Mouse (Mus musculus): ENCODE data around the gene Mxi1.
"Not testable (repeated sequence)": the region's sequence is repeated elsewhere in the genome, so short reads cannot be mapped to it uniquely, and the experiment has no call there.

Mxi1 gene

DNA sequence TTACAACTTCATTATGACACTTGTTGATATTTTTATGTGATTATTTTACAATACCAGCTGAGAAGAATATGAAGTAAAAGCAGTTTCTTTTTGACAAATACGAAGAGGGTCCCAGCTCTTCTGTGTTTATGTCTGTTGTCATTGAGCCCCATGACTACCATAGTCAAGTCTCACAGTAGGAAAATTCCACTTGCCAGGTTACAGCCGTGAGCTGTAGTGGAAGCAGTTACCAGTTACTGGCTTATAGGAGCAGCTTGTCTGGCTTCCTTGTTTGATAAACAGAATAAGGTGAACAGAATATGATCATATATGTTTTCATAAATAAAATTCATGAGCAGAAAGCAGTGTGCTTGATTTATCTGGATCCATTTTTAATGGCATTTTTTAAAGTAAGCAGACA, 54.2 kb downstream of the Mxi1 start:
- DNase-seq (ENCODE audit: low read depth, low spot score): no peak

- no peak for DNase-seq (ENCODE audit: low read depth, low spot score)
Observed at GRCm38 (mm10) chr19:53364963-53365362, 54.6 kb downstream of the Mxi1 start.

GRCm38 (mm10) chr19:53366057-53366775, 55.9 kb downstream of the Mxi1 start:
- no peak for DNase-seq (ENCODE audit: low read depth, low spot score)

- no peak for DNase-seq (ENCODE audit: low read depth, low spot score)
Observed at GRCm38 (mm10) chr19:53366881-53367280, 56.6 kb downstream of the Mxi1 start.

DNA sequence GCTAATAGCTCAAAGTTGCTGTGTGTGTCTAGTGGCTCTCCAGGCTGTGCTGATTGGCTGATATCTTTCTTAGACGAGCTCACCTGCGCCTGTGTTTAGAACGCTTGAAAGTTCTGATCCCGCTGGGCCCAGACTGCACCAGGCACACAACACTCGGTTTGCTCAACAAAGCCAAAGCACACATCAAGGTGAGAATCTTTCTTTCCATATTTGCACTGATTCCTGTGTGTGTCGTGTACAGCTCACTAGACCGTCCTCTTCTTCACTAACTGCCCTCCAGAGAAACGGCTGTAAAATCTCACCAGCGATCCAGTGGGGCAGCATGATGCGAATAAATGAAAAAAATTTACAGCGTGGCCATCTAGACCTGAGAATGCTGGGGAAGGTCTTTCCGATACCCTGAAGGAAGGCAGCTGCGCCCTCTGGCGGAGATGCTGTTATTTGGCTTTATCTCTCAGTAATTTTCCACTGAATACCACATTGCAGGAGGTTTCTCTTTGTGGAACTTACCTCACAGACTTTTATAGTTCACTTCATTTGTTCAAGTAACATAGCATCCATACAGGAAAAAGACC, 59.2 kb downstream of the Mxi1 start:
- DNase-seq (ENCODE audit: low read depth, low spot score): peak; percentile 90

DNA sequence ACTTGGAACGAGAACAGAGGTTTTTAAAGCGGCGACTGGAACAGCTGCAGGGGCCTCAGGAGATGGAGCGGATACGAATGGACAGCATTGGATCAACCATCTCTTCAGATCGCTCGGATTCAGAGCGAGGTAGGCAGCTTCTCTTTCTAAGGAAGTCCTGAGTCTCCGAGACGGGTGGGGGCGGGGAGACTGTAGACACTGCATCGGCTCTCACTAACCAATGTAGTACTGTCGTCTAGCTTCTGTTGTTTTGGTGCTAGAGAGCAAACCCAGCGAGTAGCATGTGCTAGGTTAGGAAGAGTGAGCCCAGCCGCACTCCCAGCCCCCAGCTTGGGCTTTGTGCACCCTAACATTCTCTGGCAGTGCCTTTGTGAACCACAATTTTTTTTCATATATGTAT, 59.9 kb downstream of the Mxi1 start:
- DNase-seq (ENCODE audit: low read depth, low spot score): peak; percentile 71

- DNase-seq (ENCODE audit: low read depth, low spot score): no peak
Observed at GRCm38 (mm10) chr19:53371666-53372065, 61.3 kb downstream of the Mxi1 start, which contains the start of gene Gm10197. TSS of gene Gm10197 (minus strand) at chr19:53371766.

GRCm38 (mm10) chr19:53373570-53373969, 63.3 kb downstream of the Mxi1 start:
- no peak for DNase-seq (ENCODE audit: low read depth, low spot score)

DNA sequence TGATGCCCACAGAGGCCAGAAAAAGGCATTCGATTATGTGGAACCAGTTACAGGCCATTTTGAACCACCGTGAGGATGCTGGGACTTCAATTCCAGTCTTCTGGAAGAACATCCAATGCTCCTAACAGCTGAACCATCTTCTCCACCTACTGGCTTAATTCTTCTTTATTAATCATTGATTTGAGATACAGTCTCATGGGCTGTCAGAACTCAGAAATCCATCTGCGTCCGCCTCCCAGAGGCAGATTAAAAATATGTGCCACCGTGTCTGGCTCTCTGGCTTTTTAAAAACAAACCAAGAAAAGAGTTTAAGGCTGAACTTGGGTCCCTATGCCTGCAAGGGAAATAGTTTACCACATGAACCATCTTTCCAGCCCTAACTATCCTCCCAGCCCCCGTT, 65.0 kb downstream of the Mxi1 start:
- no peak for DNase-seq (ENCODE audit: low read depth, low spot score)

GRCm38 (mm10) chr19:53375816-53376215, 65.5 kb downstream of the Mxi1 start:
- no peak for DNase-seq (ENCODE audit: low read depth, low spot score)

DNA sequence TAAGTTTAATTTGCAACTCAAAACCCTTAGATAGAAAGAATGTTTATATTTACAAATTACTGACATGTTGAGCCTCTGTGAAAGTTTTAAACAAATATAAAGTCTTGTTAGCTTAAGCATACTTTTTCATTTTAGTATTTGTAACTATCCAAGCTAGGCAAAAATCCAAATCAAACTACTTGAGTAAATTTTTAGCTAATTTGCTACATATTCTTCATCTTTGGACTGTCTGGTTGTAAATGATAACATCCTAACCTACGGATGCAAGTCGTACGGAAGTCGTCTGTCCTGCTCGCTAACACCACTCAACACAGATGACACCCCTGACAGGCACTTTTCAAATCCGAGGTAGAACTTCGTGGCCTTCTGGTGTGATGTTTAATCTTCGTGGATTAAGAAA, 67.3 kb downstream of the Mxi1 start:
- no peak for DNase-seq (ENCODE audit: low read depth, low spot score)

DNA sequence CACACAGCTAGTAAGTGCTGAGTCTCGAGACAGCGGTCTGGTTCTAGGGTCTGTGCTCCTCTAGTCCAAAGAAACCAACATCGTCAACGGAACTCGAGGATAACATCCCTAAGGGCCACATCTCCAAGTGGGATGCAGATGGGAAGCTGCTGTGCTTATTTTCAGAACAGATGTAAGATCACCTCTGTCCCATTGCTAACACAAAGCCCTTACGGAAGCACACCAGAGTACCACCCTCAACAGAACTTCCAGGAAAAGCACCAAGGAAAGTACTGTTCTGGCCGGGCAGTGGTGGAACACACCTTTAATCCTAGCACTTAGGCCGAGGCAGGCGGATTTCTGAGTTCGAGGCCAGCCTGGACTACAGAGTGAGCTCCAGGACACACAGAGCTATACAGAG, 68.1 kb downstream of the Mxi1 start:
- no peak for DNase-seq (ENCODE audit: low read depth, low spot score)

- DNase-seq (ENCODE audit: low read depth, low spot score): no peak
Observed at GRCm38 (mm10) chr19:53383336-53383735, 73.0 kb downstream of the Mxi1 start.

- no peak for DNase-seq (ENCODE audit: low read depth, low spot score)
Observed at GRCm38 (mm10) chr19:53389417-53389816, 79.1 kb downstream of the Mxi1 start.

- DNase-seq (ENCODE audit: low read depth, low spot score): no peak
Observed at GRCm38 (mm10) chr19:53389851-53390431, 79.6 kb downstream of the Mxi1 start.

DNA sequence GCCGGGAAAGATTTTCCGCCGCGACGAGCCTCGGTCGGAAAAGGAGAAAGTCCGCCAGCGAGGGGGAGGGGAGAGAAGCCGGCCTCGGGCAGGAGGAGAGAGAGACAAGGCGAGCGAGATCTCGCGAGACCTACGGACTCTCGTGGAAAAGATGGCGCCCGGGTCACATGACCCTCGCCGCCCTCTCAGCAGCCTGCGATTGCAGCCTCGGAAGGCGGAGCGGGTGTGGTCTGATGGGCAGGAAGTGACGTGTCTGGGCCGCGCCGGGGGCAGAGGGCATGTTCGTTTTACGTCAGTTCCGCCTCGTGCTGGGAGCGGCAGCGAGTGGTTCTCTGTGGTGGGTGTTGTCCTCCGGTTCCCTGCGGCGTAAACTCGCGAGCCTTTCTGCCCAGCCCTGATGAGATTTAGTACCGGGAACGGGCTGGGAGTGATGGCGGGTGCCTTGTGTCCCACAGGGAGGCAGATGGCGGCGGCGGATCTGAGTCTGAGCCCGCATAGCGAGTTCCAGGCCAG, 80.2 kb downstream of the Mxi1 start, which contains the start of gene Smndc1:
Gene Smndc1, minus strand, starts transcription at position 84 of the 513 bp plus-strand sequence.
- peak; percentile 100 for DNase-seq (ENCODE audit: low read depth, low spot score)

- no peak for DNase-seq (ENCODE audit: low read depth, low spot score)
Observed at GRCm38 (mm10) chr19:53391386-53391785, 81.1 kb downstream of the Mxi1 start.

GRCm38 (mm10) chr19:53391787-53392186, 81.5 kb downstream of the Mxi1 start:
- no peak for DNase-seq (ENCODE audit: low read depth, low spot score)

DNA sequence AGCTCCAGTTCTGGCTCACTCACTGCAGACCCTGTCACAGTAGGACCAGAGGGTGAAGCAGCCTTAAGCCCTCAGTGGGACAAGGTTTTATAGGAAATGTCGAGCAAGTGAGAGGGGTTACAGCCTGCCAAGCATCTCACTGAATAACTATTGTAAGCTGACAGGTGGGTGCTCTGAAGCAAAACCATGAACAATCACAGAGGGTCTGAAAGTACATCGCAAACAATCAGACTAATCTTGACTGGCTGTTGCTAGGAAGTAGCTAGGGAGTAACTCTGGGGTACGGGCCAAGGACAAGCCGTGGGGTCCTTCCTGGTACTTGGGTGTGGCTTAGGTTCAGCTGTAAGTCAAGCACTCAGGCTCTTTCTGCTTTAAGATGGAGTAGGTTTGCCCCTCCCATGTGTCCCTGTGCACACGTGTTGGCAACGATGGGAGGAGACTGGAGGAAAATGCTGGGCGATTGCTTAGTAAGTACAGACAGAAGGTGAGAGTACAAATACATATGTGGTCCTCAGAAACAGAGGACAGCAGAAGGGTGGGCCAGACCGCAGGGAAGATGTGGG, 82.5 kb downstream of the Mxi1 start:
- peak; percentile 76 for DNase-seq (ENCODE audit: low read depth, low spot score)

DNA sequence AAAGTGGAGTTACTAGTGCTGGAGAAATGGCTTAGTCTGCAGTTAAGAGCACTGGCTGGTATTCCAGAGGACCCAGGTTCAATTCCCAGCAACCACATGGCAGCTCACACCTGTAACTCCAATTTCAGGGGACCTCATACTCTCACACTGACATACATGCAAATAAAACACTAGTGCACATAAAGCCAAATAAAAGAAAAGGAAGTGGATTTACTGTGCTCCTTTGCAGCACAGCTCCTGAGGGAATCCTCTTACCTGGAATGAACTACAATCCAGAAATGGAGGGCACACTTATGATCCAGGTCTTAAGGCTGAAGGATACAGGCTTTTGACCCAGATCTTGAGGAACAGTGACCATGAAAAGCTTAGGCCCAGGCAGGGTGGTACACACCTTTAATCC, 83.3 kb downstream of the Mxi1 start:
- DNase-seq (ENCODE audit: low read depth, low spot score): no peak

DNA sequence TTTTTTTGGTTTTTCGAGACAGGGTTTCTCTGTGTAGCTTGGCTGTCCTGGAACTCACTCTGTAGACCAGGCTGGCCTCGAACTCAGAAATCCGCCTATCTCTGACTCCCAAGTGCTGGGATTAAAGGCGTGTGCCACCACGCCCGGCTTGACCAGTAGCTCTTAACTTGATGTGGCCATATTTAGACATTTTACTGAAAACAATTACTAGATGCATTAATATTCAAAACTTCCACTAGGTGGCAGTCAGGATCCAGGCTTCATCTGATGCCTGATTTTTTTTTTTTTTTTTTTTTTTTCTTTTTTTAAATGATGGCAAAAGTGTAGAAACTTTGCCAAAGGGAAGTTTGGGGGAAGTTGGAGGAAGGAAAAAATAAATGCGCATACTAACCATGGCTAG, 84.2 kb downstream of the Mxi1 start:
- peak; percentile 72 for DNase-seq (ENCODE audit: low read depth, low spot score)

- DNase-seq (ENCODE audit: low read depth, low spot score): not testable (repeated sequence)
Observed at GRCm38 (mm10) chr19:53394956-53395355, 84.6 kb downstream of the Mxi1 start.
